Mouse (Mus musculus) B cell, adult 2 months (primary cell): ENCODE measurements around the gene Emd.
"Not testable (repeated sequence)": the region's sequence is repeated elsewhere in the genome, so short reads cannot be mapped to it uniquely, and the experiment has no call there.

Experiments
- DNase-seq, 2 experiments: peaks; one replicate each; pipeline ENCODE4 v3.0.0; 2022

Emd gene

GRCm38 (mm10) chrX:74254153-74254887, at the start of gene Emd:
Emd (plus strand) TSS chrX:74254687.
- peak; percentile 91 to 92 for DNase-seq

GRCm38 (mm10) chrX:74218496-74218895, 36.0 kb upstream of the Emd start:
- DNase-seq, result no peak

- no peak for DNase-seq
These were observed 35.0 kb upstream of the Emd start for GRCm38 (mm10) chrX:74219449-74219848.

- not testable (repeated sequence) for DNase-seq
These were observed 34.4 kb upstream of the Emd start for GRCm38 (mm10) chrX:74220099-74220498.

DNA sequence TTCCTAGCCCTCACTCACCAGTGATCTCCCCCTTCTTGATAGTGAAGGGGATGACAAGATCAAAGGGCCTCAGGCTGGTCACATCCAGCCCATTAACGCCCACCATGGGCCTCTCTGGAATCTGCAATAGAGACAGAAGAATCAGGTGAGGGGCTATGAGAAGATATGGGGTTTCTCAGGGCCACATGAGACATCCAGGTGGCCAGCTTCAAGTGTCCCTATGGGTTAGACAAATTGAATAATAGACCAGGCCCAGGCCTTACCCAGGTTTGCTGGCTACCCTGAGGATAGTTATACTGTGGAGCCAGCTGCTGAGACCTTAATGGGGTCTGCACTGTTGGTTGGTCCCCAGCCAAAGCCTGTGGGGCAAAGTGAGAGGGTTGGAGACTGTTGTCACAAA, 24.4 kb upstream of the Emd start:
- DNase-seq, result no peak

DNA sequence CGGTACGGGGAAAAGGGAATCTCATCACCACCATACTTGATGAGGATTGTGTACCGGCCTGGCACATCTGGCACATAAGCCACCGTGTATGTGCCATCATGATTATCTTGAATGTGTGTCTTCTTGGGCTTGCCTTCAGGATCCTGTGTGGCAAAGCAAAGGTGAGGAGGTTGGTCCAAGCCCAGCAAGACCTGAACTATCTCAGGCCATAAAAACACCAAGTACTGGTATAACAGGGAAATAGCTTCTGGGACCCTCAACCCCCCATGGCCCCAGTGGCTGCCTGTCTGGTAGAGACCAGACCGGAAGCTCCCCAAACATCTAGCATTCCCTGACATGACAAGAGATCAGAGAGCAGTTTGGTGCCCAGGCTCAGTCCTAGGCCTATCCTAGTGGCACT, 21.3 kb upstream of the Emd start:
- DNase-seq, result no peak

- DNase-seq, result no peak
These were observed 14.2 kb upstream of the Emd start for GRCm38 (mm10) chrX:74240332-74240731.

GRCm38 (mm10) chrX:74243396-74243795, 11.1 kb upstream of the Emd start:
- no peak for DNase-seq

- DNase-seq, result peak; percentile 76 to 80
These were observed 10.7 kb upstream of the Emd start for GRCm38 (mm10) chrX:74243807-74244206.

GRCm38 (mm10) chrX:74244614-74245083, 9.8 kb upstream of the Emd start:
- peak; percentile 37 to 47 for DNase-seq

- DNase-seq, result no peak
These were observed 9.4 kb upstream of the Emd start for GRCm38 (mm10) chrX:74245107-74245506.

GRCm38 (mm10) chrX:74245687-74246086, 8.8 kb upstream of the Emd start:
- DNase-seq, result peak; percentile 72 to 73

GRCm38 (mm10) chrX:74246213-74246681, 8.2 kb upstream of the Emd start:
- DNase-seq, result peak; percentile 79 to 81

- DNase-seq, result no peak
These were observed 7.8 kb upstream of the Emd start for GRCm38 (mm10) chrX:74246693-74247092.

GRCm38 (mm10) chrX:74248651-74249050, 5.8 kb upstream of the Emd start:
- peak; percentile 61 to 65 for DNase-seq

DNA sequence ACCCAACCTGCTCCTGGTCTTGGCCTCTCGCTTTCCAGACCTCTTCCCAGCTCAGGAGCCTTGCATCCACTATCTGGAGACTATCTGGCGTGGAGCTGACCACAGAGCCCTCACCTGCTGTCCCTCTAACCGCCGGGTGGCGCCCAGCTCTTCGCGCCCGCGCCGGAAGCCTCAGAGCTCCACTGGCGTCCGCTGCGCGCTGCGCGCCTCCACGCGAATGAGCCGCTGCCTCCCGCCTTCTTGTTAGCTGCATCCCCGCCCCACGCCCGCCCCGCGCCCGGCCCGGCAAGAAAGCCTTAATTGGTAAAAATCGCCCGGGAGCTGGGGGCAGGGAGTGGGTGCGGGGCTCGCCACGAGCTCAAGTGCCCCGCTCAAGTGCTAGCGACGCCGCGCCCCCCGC, 4.9 kb upstream of the Emd start, which contains the start of gene Flna:
Gene Flna, minus strand, starts transcription at position 206 of the 400 bp plus-strand sequence.
- DNase-seq, result peak; percentile 69 to 73

- DNase-seq, result no peak
These were observed 540 bp downstream of the Emd start for GRCm38 (mm10) chrX:74254888-74255565.

- DNase-seq, result no peak
These were observed 3.3 kb downstream of the Emd start for GRCm38 (mm10) chrX:74257746-74258145.

DNA sequence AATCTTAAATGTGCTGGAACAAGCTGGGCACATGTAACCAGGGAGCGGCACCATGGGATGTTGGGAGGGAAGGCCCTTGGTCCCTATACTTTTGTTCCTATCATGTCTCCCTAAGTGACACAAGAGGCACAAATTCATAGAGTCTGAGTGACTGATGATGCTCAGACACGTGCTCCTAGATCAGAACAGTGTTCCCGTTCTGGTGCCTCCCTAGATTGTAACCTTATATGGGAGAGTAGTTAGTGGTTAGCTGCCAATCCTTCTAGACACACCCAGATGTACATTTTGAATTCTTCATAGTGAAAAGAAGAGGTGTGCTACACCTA, 15.2 kb downstream of the Emd start:
- no peak for DNase-seq

- peak; percentile 92 to 93 for DNase-seq
These were observed 15.8 kb downstream of the Emd start, which contains the start of gene Rpl10 for GRCm38 (mm10) chrX:74270062-74270901. Rpl10 (plus strand) TSS chrX:74270812.

GRCm38 (mm10) chrX:74270902-74271551, 16.5 kb downstream of the Emd start:
- DNase-seq, result peak; percentile 51 to 58
